Mouse (Mus musculus): ENCODE results near the gene Arrdc5. TPM values are rescaled to one million over a fixed set of nuclear protein-coding genes. Genes with fewer than 3 reads are reported as not detected.

Arrdc5 gene
- total and polyA plus RNA-seq, 3 experiments: not detected

- in situ Hi-C loops (cut with MboI; ENCODE audit: low pct_ligation_motif_present, low pct_unique_long_range_greater_than_20kb, low sequenced_read_pairs) (loop anchor here (5.0 kb wide), 1 partner anchor 55 kb away; no protein-coding TSS in a partner anchor), dilution Hi-C loops (cut with MboI; ENCODE audit: extremely low pct_ligation_motif_present, extremely low pct_unique_long_range_greater_than_20kb, low sequenced_read_pairs) (no loop called here)
- H3K9ac ChIP-seq (ENCODE audit: insufficient read depth, low read depth): peak overlapping the region; percentile 84
- H3K9me3 ChIP-seq (replicated peaks; ENCODE audit: low read length): no peaks in the 10 kb centered on the region
- peaks cover 23 to 40% of the 10 kb centered on the region in 2 experiments for H3K36me3 ChIP-seq (replicated peaks in 1 of 2; ENCODE audit: control insufficient read depth in 1 of 2, insufficient read depth in 1 of 2, low read length in 1 of 2)
- H3K27ac ChIP-seq (ENCODE audit: insufficient read depth, low read depth): peak overlapping the region; percentile 36
- DNase-seq (ENCODE audit: extremely low read depth): no peak
- peaks cover 53% of the 10 kb centered on the region for H3K79me2 ChIP-seq (replicated peaks; ENCODE audit: control insufficient read depth, extremely low read depth, insufficient read depth, poor library complexity, severe bottlenecking)
- peak overlapping the region; percentile 95 for H3K4me2 ChIP-seq (ENCODE audit: insufficient read depth, low read depth, poor library complexity, severe bottlenecking)
- H3K27me3 ChIP-seq (replicated peaks): no peaks in the 10 kb centered on the region
- H3K4me3 ChIP-seq (replicated peaks in 1 of 3; ENCODE audit: low read depth in 2 of 3, low read length in 2 of 3, poor library complexity in 1 of 3): peak overlapping the region; percentile 53 to 98 (median 62)
- TF ChIP-seq JUN (IDR thresholded peaks at IDR 0.05; ENCODE audit: insufficient read depth, low read depth, low read length) (no peak), TCF12 (IDR thresholded peaks at IDR 0.05; ENCODE audit: low read depth, low read length) (peak; percentile 6; the same call in 1 of the 2 replicates), UBTF (IDR thresholded peaks at IDR 0.05; ENCODE audit: low read depth, low read length) (0 out of 2 replicates have a peak, but pooled peaks have one; percentile 20), BHLHE40 (IDR thresholded peaks at IDR 0.05; ENCODE audit: low read depth, low read length) (peak; percentile 13; the same call in 1 of the 2 replicates)
- peaks cover 10 to 35% of the 10 kb centered on the region in 2 experiments for H3K4me1 ChIP-seq (ENCODE audit: control insufficient read depth in 1 of 2, insufficient read depth in 2 of 2)
Measured at GRCm38 (mm10) chr17:56257181-56257894, 42.7 kb downstream of the Arrdc5 start.

GRCm38 (mm10) chr17:56256239-56256881, 43.7 kb downstream of the Arrdc5 start, which contains the start of gene Fem1a:
Gene Fem1a (plus strand): TSS chr17:56256810.
- peak; percentile 99 for DNase-seq (ENCODE audit: extremely low read depth)
- Histone ChIP-seq H3K9ac (ENCODE audit: insufficient read depth, low read depth) (peak within 1 kb of the TSS; percentile 95), H3K9me3 (replicated peaks; ENCODE audit: low read length) (no peaks in the 10 kb centered on the region), H3K4me1 (ENCODE audit: control insufficient read depth in 1 of 2, insufficient read depth in 2 of 2) (peaks cover 5 to 31% of the 10 kb centered on the region in 2 experiments), H3K27ac (ENCODE audit: insufficient read depth, low read depth) (peak within 1 kb of the TSS; percentile 92), H3K79me2 (replicated peaks; ENCODE audit: control insufficient read depth, extremely low read depth, insufficient read depth, poor library complexity, severe bottlenecking) (peaks cover 44% of the 10 kb centered on the region), H3K4me3 (replicated peaks in 1 of 3; ENCODE audit: low read depth in 2 of 3, low read length in 2 of 3, poor library complexity in 1 of 3) (peak within 1 kb of the TSS; percentile 53 to 98 (median 62)), H3K4me2 (ENCODE audit: insufficient read depth, low read depth, poor library complexity, severe bottlenecking) (peak within 1 kb of the TSS; percentile 95), H3K27me3 (replicated peaks) (no peaks in the 10 kb centered on the region), H3K36me3 (replicated peaks in 1 of 2; ENCODE audit: control insufficient read depth in 1 of 2, insufficient read depth in 1 of 2, low read length in 1 of 2) (peaks cover 19 to 32% of the 10 kb centered on the region in 2 experiments)
- in situ Hi-C loops (cut with MboI; ENCODE audit: low pct_ligation_motif_present, low pct_unique_long_range_greater_than_20kb, low sequenced_read_pairs): loop anchor here (5.0 kb wide), 1 partner anchor 54 kb away; no protein-coding TSS in a partner anchor
- dilution Hi-C loops (cut with MboI; ENCODE audit: extremely low pct_ligation_motif_present, extremely low pct_unique_long_range_greater_than_20kb, low sequenced_read_pairs): no loop called here
- TF ChIP-seq TBP (conservative IDR thresholded peaks at IDR 0.05; ENCODE audit: low read depth, low read length): peak; percentile 91
- TF ChIP-seq ZNF384 (IDR thresholded peaks at IDR 0.05; ENCODE audit: low read depth, low read length): no peak
- peak; percentile 93 for TF ChIP-seq SIN3A (IDR thresholded peaks at IDR 0.05; ENCODE audit: low read length)
- peak; percentile 100 for TF ChIP-seq KAT2A (IDR thresholded peaks at IDR 0.05; ENCODE audit: insufficient replicate concordance, low read length)
- TF ChIP-seq PAX5 (IDR thresholded peaks at IDR 0.05; ENCODE audit: low read length): no peak
- TF ChIP-seq NRF1 (IDR thresholded peaks at IDR 0.05; ENCODE audit: low read depth, low read length): peak; percentile 68
- TF ChIP-seq CHD1 (IDR thresholded peaks at IDR 0.05; ENCODE audit: low read depth, low read length): peak; percentile 76; the same call in 1 of the 2 replicates
- TF ChIP-seq IRF4 (IDR thresholded peaks at IDR 0.05; ENCODE audit: low read depth, low read length): peak; percentile 66; the same call in 1 of the 2 replicates
- TF ChIP-seq E2F4 (IDR thresholded peaks at IDR 0.05; ENCODE audit: insufficient replicate concordance, low read depth, low read length): peak; percentile 23; the same call in 1 of the 2 replicates
- TF ChIP-seq ELF1 (IDR thresholded peaks at IDR 0.05; ENCODE audit: low read depth, low read length): peak; percentile 93
- peak; percentile 73 for TF ChIP-seq TCF12 (IDR thresholded peaks at IDR 0.05; ENCODE audit: low read depth, low read length)
- TF ChIP-seq EP300 (IDR thresholded peaks at IDR 0.05; ENCODE audit: low read length): no peak
- TF ChIP-seq ZC3H11A (IDR thresholded peaks at IDR 0.05; ENCODE audit: low read depth, low read length): 0 out of 2 replicates have a peak, but pooled peaks have one; percentile 21
- TF ChIP-seq JUND (conservative IDR thresholded peaks at IDR 0.05; ENCODE audit: low read depth, low read length): 0 out of 2 replicates have a peak, but pooled peaks have one; percentile 19
- no peak for TF ChIP-seq ZKSCAN1 (IDR thresholded peaks at IDR 0.05; ENCODE audit: borderline replicate concordance, low read depth, low read length)
- TF ChIP-seq POLR2AphosphoS2 (IDR thresholded peaks at IDR 0.05; ENCODE audit: low read depth, low read length): peak; percentile 88; the same call in 1 of the 2 replicates
- peak; percentile 82; the same call in 1 of the 2 replicates for TF ChIP-seq MAZ (IDR thresholded peaks at IDR 0.05; ENCODE audit: low read depth, low read length)
- peak; percentile 94; the same call in 1 of the 2 replicates for TF ChIP-seq MXI1 (IDR thresholded peaks at IDR 0.05; ENCODE audit: low read depth, low read length)
- TF ChIP-seq ETS1 (conservative IDR thresholded peaks at IDR 0.05; ENCODE audit: low read depth, low read length): 0 out of 2 replicates have a peak, but pooled peaks have one; percentile 12
- peak; percentile 78 for TF ChIP-seq NELFE (IDR thresholded peaks at IDR 0.05; ENCODE audit: low read depth, low read length)
- TF ChIP-seq ZMIZ1 (IDR thresholded peaks at IDR 0.05; ENCODE audit: low read depth, low read length): peak; percentile 83
- no peak for TF ChIP-seq MAFK (IDR thresholded peaks at IDR 0.05; ENCODE audit: insufficient replicate concordance, low read length)
- TF ChIP-seq JUN (IDR thresholded peaks at IDR 0.05; ENCODE audit: insufficient read depth, low read depth, low read length): no peak
- peak; percentile 94 for TF ChIP-seq MYC (IDR thresholded peaks at IDR 0.05; ENCODE audit: low read depth, low read length)
- 0 out of 2 replicates have a peak, but pooled peaks have one; percentile 4 for TF ChIP-seq BHLHE40 (IDR thresholded peaks at IDR 0.05; ENCODE audit: low read depth, low read length)
- TF ChIP-seq RCOR1 (conservative IDR thresholded peaks at IDR 0.05; ENCODE audit: low read depth, low read length): no peak

Measured in CH12.LX (cell line).